Mouse (Mus musculus) hindbrain, embryonic 14.5 days (tissue): ENCODE results near the gene Edem3. TPM values are rescaled to one million over a fixed set of nuclear protein-coding genes. Genes with fewer than 3 reads are reported as not detected.
A peak's percentile ranks its signal among the peaks of the same experiment; 100 is the strongest.

Experiments used
- ATAC-seq: fragments of 200-750 bp; cut with Nextera tagmentation; 2 replicates; pipeline ENCODE4 v1.8.0; 2017; ENCODE audit warnings: moderate number of reproducible peaks, mild to moderate bottlenecking, moderate TSS enrichment, moderate library complexity; ENCODE audit not compliant: low FRiP score
- DNase-seq: peaks from one replicate; pipeline ENCODE4 v3.0.0-alpha.2; 2015; ENCODE audit warnings: low spot score
- H3K27ac ChIP-seq: fragments of 300-500 bp; sonication (generic); 2 replicates; pipeline ENCODE4 v1.5.1; 2014; ENCODE audit warnings: mild to moderate bottlenecking, moderate library complexity
- H3K27me3 ChIP-seq: fragments of 300-500 bp; sonication (generic); 2 replicates; pipeline ENCODE4 v1.6.1; 2014; ENCODE audit warnings: mild to moderate bottlenecking, low read length, mixed read lengths; ENCODE audit not compliant: control insufficient read depth, insufficient read depth
- H3K36me3 ChIP-seq: fragments of 300-500 bp; sonication (generic); replicated peaks from 2 replicates; pipeline ENCODE4 v1.6.1; 2014; ENCODE audit not compliant: control insufficient read depth, insufficient read depth
- H3K4me1 ChIP-seq: fragments of 300-500 bp; sonication (generic); replicated peaks from 2 replicates; pipeline ENCODE4 v1.6.1; 2014; ENCODE audit warnings: antibody characterized with exemption, low read length, mixed read lengths; ENCODE audit not compliant: control insufficient read depth, insufficient read depth
- H3K4me2 ChIP-seq: fragments of 300-500 bp; sonication (generic); replicated peaks from 2 replicates; pipeline ENCODE4 v1.6.1; 2014; ENCODE audit warnings: mild to moderate bottlenecking, moderate library complexity
- H3K4me3 ChIP-seq: fragments of 300-500 bp; sonication (generic); replicated peaks from 2 replicates; pipeline ENCODE4 v1.5.1; 2014; ENCODE audit warnings: mild to moderate bottlenecking, low read length
- H3K9ac ChIP-seq: fragments of 300-500 bp; sonication (generic); 2 replicates; pipeline ENCODE4 v1.6.1; 2014
- H3K9me3 ChIP-seq: fragments of 300-500 bp; sonication (generic); 2 replicates; pipeline ENCODE4 v1.6.1; 2016; ENCODE audit warnings: low read length; ENCODE audit not compliant: control insufficient read depth
- WGBS: fragments of 180-500 bp; shearing (Covaris S2); extraction: QIAGEN DNeasy Blood & Tissue Kit; methylation state at CpG from one replicate; pipeline ENCODE4 v1.1.7; 2014; 5-methylcytosine and 5-hydroxymethylcytosine counted together
- polyA plus RNA-seq: library from polyadenylated mRNA; unstranded; fragments of >200 nt; fragmentation: Nextera tagmentation; extraction: Ambion mirVana; gene quantifications from 2 replicates; pipeline ENCODE4 v1.2.1, GENCODE M21; 2014

Edem3 gene
- 28.3 and 34.6 TPM in 2 replicates for polyA plus RNA-seq

GRCm38 (mm10) chr1:151754881-151755659, at the start of gene Edem3:
Gene Edem3 (plus strand): TSS chr1:151755371.
- WGBS: under 1% methylated on average over 64 of the region's 64 CpGs
- peak within 1 kb of the TSS; percentile 70 for H3K4me3 ChIP-seq
- peak within 1 kb of the TSS; percentile 89 for H3K4me2 ChIP-seq
- H3K9me3 ChIP-seq: no peaks in the 10 kb centered on the region
- no peaks in the 10 kb centered on the region for H3K27me3 ChIP-seq
- peaks cover 6% of the 10 kb centered on the region for H3K36me3 ChIP-seq
- peak; percentile 99 for ATAC-seq
- DNase-seq: peak; percentile 95
- peaks cover 14% of the 10 kb centered on the region for H3K4me1 ChIP-seq
- peak within 1 kb of the TSS; percentile 70 for H3K9ac ChIP-seq
- peak within 1 kb of the TSS; percentile 88 for H3K27ac ChIP-seq

- WGBS: 26% methylated on average over 11 of the region's 11 CpGs
- Histone ChIP-seq H3K4me2 (peak overlapping the region; percentile 37), H3K9me3 (no peaks in the 10 kb centered on the region), H3K27me3 (no peaks in the 10 kb centered on the region), H3K4me1 (no peaks in the 10 kb centered on the region), H3K36me3 (no peaks in the 10 kb centered on the region), H3K4me3 (no peak overlapping the region), H3K27ac (no peak overlapping the region), H3K9ac (no peak overlapping the region)
- ATAC-seq: peak; percentile 71
- peak; percentile 90 for DNase-seq
Observed at GRCm38 (mm10) chr1:151705723-151706396, 49.3 kb upstream of the Edem3 start.

GRCm38 (mm10) chr1:151706397-151706752, 48.8 kb upstream of the Edem3 start:
- no peaks in the 10 kb centered on the region for H3K4me1 ChIP-seq
- no peak overlapping the region for H3K4me2 ChIP-seq
- ATAC-seq (no peak; the same call in 1 of the 2 replicates), DNase-seq (no peak)
- no peaks in the 10 kb centered on the region for H3K9me3 ChIP-seq
- H3K9ac ChIP-seq: no peak overlapping the region
- no peaks in the 10 kb centered on the region for H3K36me3 ChIP-seq
- WGBS: 81% methylated on average over 3 of the region's 3 CpGs
- no peak overlapping the region for H3K4me3 ChIP-seq
- no peaks in the 10 kb centered on the region for H3K27me3 ChIP-seq
- H3K27ac ChIP-seq: no peak overlapping the region

GRCm38 (mm10) chr1:151708966-151709733, 46.0 kb upstream of the Edem3 start:
- WGBS: 73% methylated on average over 13 of the region's 13 CpGs
- Histone ChIP-seq H3K27ac (no peak overlapping the region), H3K4me1 (no peaks in the 10 kb centered on the region), H3K9me3 (no peaks in the 10 kb centered on the region), H3K4me2 (no peak overlapping the region), H3K27me3 (no peaks in the 10 kb centered on the region), H3K4me3 (no peak overlapping the region), H3K9ac (no peak overlapping the region), H3K36me3 (no peaks in the 10 kb centered on the region)
- ATAC-seq: no peak
- peak; percentile 48 for DNase-seq

GRCm38 (mm10) chr1:151709734-151710022, 45.5 kb upstream of the Edem3 start:
- no peaks in the 10 kb centered on the region for H3K36me3 ChIP-seq
- no peaks in the 10 kb centered on the region for H3K27me3 ChIP-seq
- H3K4me3 ChIP-seq: no peak overlapping the region
- no peak for DNase-seq
- WGBS: 75% methylated on average over 2 of the region's 2 CpGs
- H3K9me3 ChIP-seq: no peaks in the 10 kb centered on the region
- no peak overlapping the region for H3K9ac ChIP-seq
- H3K27ac ChIP-seq: no peak overlapping the region
- H3K4me2 ChIP-seq: no peak overlapping the region
- no peak for ATAC-seq
- no peaks in the 10 kb centered on the region for H3K4me1 ChIP-seq

GRCm38 (mm10) chr1:151710424-151711055, 44.6 kb upstream of the Edem3 start:
- H3K27ac ChIP-seq: no peak overlapping the region
- H3K4me1 ChIP-seq: no peaks in the 10 kb centered on the region
- 75% methylated on average over 5 of the region's 5 CpGs for WGBS
- DNase-seq (no peak), ATAC-seq (no peak)
- no peak overlapping the region for H3K4me3 ChIP-seq
- no peaks in the 10 kb centered on the region for H3K27me3 ChIP-seq
- H3K9ac ChIP-seq: no peak overlapping the region
- no peak overlapping the region for H3K4me2 ChIP-seq
- H3K9me3 ChIP-seq: no peaks in the 10 kb centered on the region
- H3K36me3 ChIP-seq: no peaks in the 10 kb centered on the region

- Histone ChIP-seq H3K4me1 (no peaks in the 10 kb centered on the region), H3K36me3 (no peaks in the 10 kb centered on the region), H3K9ac (no peak overlapping the region), H3K9me3 (no peaks in the 10 kb centered on the region), H3K27me3 (no peaks in the 10 kb centered on the region), H3K4me2 (no peak overlapping the region), H3K27ac (no peak overlapping the region), H3K4me3 (no peak overlapping the region)
- DNase-seq (no peak), ATAC-seq (no peak)
- 78% methylated on average over 7 of the region's 7 CpGs for WGBS
Observed at GRCm38 (mm10) chr1:151711062-151711461, 44.1 kb upstream of the Edem3 start.

GRCm38 (mm10) chr1:151712664-151713063, 42.5 kb upstream of the Edem3 start:
- ATAC-seq (no peak), DNase-seq (no peak)
- Histone ChIP-seq H3K27ac (no peak overlapping the region), H3K27me3 (no peaks in the 10 kb centered on the region), H3K4me3 (no peak overlapping the region), H3K9ac (no peak overlapping the region), H3K9me3 (no peaks in the 10 kb centered on the region), H3K36me3 (no peaks in the 10 kb centered on the region), H3K4me1 (no peaks in the 10 kb centered on the region), H3K4me2 (no peak overlapping the region)
- WGBS: 50% methylated on average over 5 of the region's 5 CpGs

GRCm38 (mm10) chr1:151713622-151714021, 41.5 kb upstream of the Edem3 start:
- no peak overlapping the region for H3K9ac ChIP-seq
- no peak overlapping the region for H3K4me2 ChIP-seq
- no peaks in the 10 kb centered on the region for H3K9me3 ChIP-seq

More at GRCm38 (mm10) chr1:151713622-151714021, 41.5 kb upstream of the Edem3 start:
- ATAC-seq (no peak), DNase-seq (no peak)
- H3K4me3 ChIP-seq: no peak overlapping the region
- no peaks in the 10 kb centered on the region for H3K27me3 ChIP-seq
- no peaks in the 10 kb centered on the region for H3K36me3 ChIP-seq
- H3K4me1 ChIP-seq: no peaks in the 10 kb centered on the region
- no peak overlapping the region for H3K27ac ChIP-seq
